Mouse (Mus musculus) testis, adult 2 months (tissue): ENCODE measurements around the gene Anapc4. TPM values are rescaled to one million over a fixed set of nuclear protein-coding genes. Genes with fewer than 3 reads are reported as not detected.

Experiments
- H3K27ac ChIP-seq: fragments of 200-500 bp; 2 replicates; pipeline ENCODE4 v1.5.1; 2012; ENCODE audit warnings: low read depth, low read length; ENCODE audit not compliant: control insufficient read depth, insufficient read depth
- H3K27me3 ChIP-seq: fragments of 200-500 bp; 2 replicates; pipeline ENCODE4 v1.6.1; 2012; ENCODE audit warnings: mild to moderate bottlenecking, low read length, moderate library complexity; ENCODE audit not compliant: control insufficient read depth, insufficient read depth
- H3K36me3 ChIP-seq: fragments of 200-500 bp; 2 replicates; pipeline ENCODE4 v1.6.1; 2012; ENCODE audit warnings: mild to moderate bottlenecking, low read length; ENCODE audit not compliant: control insufficient read depth, insufficient read depth
- H3K4me1 ChIP-seq: fragments of 200-500 bp; 2 replicates; pipeline ENCODE4 v1.6.1; 2012; ENCODE audit warnings: low read length; ENCODE audit not compliant: control insufficient read depth, insufficient read depth
- H3K4me3 ChIP-seq: fragments of 200-500 bp; 2 replicates; pipeline ENCODE4 v1.5.1; 2012; ENCODE audit warnings: low read depth, mild to moderate bottlenecking, low read length, moderate library complexity, mixed read lengths; ENCODE audit not compliant: control insufficient read depth
- CTCF ChIP-seq: fragments of 200-500 bp; IDR thresholded peaks from 2 replicates; pipeline ENCODE4 v1.5.1; 2012; ENCODE audit warnings: low read depth, mild to moderate bottlenecking, inconsistent platforms, low read length, moderate library complexity; ENCODE audit not compliant: control insufficient read depth, insufficient read depth, insufficient replicate concordance
- POLR2A ChIP-seq: fragments of 200-500 bp; IDR thresholded peaks from 2 replicates; pipeline ENCODE4 v1.6.1; 2012; ENCODE audit warnings: low read depth, mild to moderate bottlenecking, inconsistent platforms, low read length, moderate library complexity; ENCODE audit not compliant: control insufficient read depth
- polyA plus RNA-seq: library from polyadenylated mRNA; depleted of rRNA; stranded (reverse); fragments of >200 nt; gene quantifications from 2 replicates; pipeline ENCODE4 v1.2.3, GENCODE M21; 2012

The Anapc4 gene
- polyA plus RNA-seq, 1 experiment, result 22.4 TPM

DNA sequence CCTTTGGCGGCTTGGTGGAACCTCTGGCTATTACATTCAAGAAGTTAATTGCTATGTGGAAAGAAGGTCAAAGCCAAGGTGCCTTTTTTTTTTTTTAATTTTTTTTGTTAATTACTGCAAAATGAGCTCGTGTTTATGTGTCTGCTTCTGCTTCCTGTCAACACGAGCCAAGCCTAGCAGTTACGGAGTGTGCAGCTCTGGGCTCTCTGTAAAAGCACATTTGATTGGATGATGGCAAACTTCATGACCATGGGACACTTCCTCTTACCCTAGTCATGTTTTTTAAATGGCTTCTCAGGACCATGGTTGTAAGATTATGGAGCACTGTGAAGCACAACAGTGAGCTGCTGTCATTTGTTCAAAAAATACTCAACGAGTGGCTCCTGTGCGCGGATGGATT lies 26.8 kb upstream of the Anapc4 start:
- Histone ChIP-seq H3K36me3 (no peaks in the 10 kb centered on the region), H3K27me3 (no peaks in the 10 kb centered on the region), H3K4me1 (no peaks in the 10 kb centered on the region), H3K27ac (no peak overlapping the region), H3K4me3 (no peak overlapping the region)
- TF ChIP-seq CTCF (no peak), POLR2A (no peak)

DNA sequence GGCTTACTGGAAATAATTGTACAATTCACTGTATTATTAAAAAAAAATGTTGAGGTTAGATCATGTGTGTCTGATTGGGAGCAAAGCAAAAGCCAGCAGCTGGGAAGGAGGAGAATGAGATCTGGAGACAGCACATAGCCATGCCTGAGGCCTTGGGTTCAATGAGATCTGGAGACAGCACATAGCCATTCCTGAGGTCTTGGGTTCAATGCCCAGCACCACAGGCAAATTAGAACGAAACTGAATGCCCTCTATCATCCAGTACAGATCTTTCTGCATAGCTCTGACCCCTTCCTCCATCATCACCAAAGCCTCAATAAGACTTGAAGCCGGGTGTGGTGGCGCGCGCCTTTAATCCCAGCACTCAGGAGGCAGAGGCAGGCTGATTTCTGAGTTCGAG lies 23.4 kb upstream of the Anapc4 start:
- no peak for TF ChIP-seq CTCF
- no peak for TF ChIP-seq POLR2A
- Histone ChIP-seq H3K27me3 (no peaks in the 10 kb centered on the region), H3K4me3 (no peak overlapping the region), H3K27ac (no peak overlapping the region), H3K4me1 (no peaks in the 10 kb centered on the region), H3K36me3 (no peaks in the 10 kb centered on the region)

DNA sequence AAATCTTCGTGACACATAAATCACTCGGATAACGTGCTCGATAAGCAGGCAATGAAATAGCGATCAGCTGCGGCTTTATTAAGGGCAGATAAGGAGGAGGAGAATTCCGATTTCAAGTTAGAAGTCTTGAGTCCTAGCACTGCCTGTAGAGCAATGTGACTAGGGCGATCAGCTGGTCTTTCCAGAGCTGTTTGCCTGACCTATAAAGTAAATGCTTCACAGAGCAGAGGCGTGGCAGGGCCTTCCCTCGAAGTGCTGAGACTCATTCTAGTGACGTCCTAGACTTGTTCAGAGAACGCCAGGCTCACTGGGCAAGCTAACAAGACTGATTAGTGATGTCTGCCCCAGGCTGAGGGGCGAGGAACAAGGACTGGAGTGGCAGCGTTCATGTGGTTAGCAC lies 22.8 kb upstream of the Anapc4 start:
- no peaks in the 10 kb centered on the region for H3K36me3 ChIP-seq
- no peak overlapping the region for H3K27ac ChIP-seq
- no peaks in the 10 kb centered on the region for H3K27me3 ChIP-seq
- TF ChIP-seq POLR2A, result no peak
- TF ChIP-seq CTCF, result no peak
- no peaks in the 10 kb centered on the region for H3K4me1 ChIP-seq
- no peak overlapping the region for H3K4me3 ChIP-seq

DNA sequence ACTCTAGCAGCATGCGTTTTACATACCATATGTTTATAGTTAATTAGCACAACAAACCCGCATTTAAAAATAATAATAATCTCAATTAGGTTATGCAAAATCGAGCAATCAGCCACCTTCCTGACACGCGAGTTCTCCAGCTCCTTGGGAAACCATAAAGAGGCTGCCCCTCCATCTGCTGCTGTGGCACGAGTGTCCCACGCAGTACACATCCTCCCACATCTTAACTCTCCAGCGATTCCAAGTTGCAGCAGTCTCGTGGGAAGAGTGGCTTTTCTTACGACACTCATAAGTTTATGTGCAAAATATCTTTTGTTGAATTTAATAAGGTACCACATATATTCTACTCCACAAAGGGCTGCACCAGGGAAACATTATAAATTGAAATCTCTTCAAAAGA lies 21.4 kb upstream of the Anapc4 start:
- Histone ChIP-seq H3K36me3 (no peaks in the 10 kb centered on the region), H3K4me1 (no peaks in the 10 kb centered on the region), H3K27ac (no peak overlapping the region), H3K4me3 (no peak overlapping the region), H3K27me3 (no peaks in the 10 kb centered on the region)
- no peak for TF ChIP-seq CTCF
- TF ChIP-seq POLR2A, result no peak

DNA sequence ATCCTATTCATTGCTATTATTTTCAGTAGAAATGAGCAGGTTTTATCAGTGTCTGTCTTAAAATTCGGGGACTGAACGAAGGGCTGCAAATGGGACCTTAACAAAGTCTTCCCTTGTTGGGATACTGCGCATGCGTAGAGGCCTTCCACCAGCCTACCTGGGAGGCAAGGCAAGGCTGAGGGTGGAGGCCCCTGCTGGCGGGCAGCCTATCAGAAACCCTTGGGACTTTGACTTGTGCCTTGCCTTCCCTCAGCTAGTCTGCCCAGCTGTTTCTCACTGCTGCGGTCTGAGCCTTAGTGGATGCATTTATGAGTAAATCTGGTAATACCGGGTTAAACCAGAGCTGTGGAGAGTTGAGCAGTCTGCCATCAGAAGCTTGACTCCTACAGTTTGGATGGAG lies 20.5 kb upstream of the Anapc4 start:
- Histone ChIP-seq H3K4me1 (no peaks in the 10 kb centered on the region), H3K27ac (no peak overlapping the region), H3K36me3 (no peaks in the 10 kb centered on the region), H3K27me3 (no peaks in the 10 kb centered on the region), H3K4me3 (no peak overlapping the region)
- no peak for TF ChIP-seq CTCF
- no peak for TF ChIP-seq POLR2A

DNA sequence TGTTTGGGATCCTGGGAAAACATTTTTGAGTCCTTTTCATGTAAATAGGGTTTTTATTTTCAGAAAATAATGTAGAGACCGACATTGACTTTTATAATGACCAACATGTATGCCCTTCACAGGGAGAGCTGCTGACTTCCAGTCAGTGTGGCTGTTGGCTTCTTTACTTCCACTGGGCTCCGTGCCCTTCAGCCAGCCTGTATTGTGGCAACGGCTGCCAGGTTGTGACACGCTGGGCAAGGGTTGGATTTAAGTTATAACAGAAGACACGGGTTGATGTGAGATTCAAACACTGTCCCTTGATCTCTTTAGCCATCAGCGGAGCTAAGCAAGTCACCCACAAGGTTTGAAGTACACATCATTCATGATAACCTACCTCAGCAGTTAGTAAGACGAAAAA lies 15.1 kb upstream of the Anapc4 start:
- Histone ChIP-seq H3K4me3 (no peak overlapping the region), H3K4me1 (no peaks in the 10 kb centered on the region), H3K27me3 (no peaks in the 10 kb centered on the region), H3K27ac (no peak overlapping the region), H3K36me3 (peaks cover 1% of the 10 kb centered on the region; the same call in 1 of the 2 replicates)
- TF ChIP-seq CTCF, result no peak
- TF ChIP-seq POLR2A, result no peak

DNA sequence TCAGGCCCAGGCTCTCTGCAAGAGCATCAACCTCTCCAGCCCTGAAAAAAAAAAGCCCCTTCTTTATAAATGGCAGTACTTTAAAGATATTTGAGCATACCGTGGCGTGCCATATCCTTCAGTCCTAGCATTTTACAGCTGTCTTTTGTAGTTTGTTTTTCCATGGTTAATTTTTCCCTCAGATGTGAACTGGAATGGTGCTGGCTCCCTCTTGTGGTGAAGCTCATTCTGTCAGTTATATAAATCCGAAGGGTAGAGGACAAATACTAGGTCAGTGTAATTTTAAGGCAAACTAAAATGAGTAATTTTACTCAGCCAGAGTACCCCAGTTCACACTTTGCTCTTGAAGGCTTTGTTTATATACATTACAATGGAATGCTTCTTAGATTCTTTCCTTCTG lies 12.1 kb upstream of the Anapc4 start:
- Histone ChIP-seq H3K27ac (no peak overlapping the region), H3K27me3 (no peaks in the 10 kb centered on the region), H3K36me3 (peaks cover 1% of the 10 kb centered on the region; the same call in 1 of the 2 replicates), H3K4me1 (no peaks in the 10 kb centered on the region), H3K4me3 (no peak overlapping the region)
- TF ChIP-seq CTCF, result no peak

DNA sequence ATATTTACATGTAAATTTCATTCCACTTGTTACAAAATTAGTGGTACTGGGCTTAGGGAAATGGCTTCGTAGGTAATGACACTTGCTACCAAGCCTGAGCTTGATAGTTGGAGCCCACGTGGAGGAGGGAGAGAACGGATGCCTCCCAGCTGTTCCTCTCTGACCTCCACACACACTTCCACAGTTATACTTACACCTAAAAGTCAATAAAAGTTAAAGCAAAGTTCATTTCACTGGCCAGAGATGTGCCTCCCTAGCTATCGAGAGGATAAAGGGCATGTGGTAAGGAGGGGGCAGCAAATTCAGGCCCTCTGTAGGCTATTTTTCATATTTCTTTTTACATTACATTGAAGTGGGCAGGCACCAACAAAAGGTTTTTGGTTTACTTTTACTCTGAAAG lies 5.9 kb upstream of the Anapc4 start:
- H3K4me3 ChIP-seq, result no peak overlapping the region
- no peaks in the 10 kb centered on the region for H3K36me3 ChIP-seq
- TF ChIP-seq POLR2A (no peak), CTCF (no peak)
- no peaks in the 10 kb centered on the region for H3K27me3 ChIP-seq
- H3K27ac ChIP-seq, result no peak overlapping the region
- H3K4me1 ChIP-seq, result no peaks in the 10 kb centered on the region

DNA sequence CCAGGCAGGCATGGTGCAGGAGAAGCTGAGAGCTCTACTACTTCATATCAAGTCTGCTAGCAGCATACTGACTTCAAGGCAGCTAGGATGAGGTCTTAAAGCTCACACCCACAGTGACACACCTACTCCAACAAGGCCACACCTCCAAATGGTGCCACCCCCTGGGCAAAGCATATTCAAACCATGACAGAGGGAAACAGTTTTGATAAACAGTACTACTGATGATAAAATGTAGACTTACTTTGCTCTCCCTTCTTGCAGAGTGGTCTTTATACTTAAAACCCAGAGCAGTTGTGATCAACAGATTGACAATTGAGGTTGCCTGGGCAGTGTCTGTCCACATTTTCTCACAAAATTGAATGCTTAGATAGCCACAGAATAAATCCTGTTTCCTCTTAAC lies 807 bp upstream of the Anapc4 start:
- Histone ChIP-seq H3K36me3 (no peaks in the 10 kb centered on the region), H3K27me3 (no peaks in the 10 kb centered on the region), H3K27ac (no peak overlapping the region; the same call in 1 of the 2 replicates), H3K4me3 (no peak overlapping the region), H3K4me1 (no peaks in the 10 kb centered on the region)
- TF ChIP-seq CTCF (no peak), POLR2A (no peak)
